Mouse (Mus musculus) megakaryocyte, embryonic 14.5 days (primary cell): ENCODE data around the gene Ranbp3l. TPM values are rescaled to one million over a fixed set of nuclear protein-coding genes. Genes with fewer than 3 reads are reported as not detected.

Source experiments
- H3K27me3 ChIP-seq: replicated peaks from 2 replicates; pipeline ENCODE3; 2012; ENCODE audit warnings: inconsistent platforms
- H3K36me3 ChIP-seq: replicated peaks from 2 replicates; pipeline ENCODE3; 2012; ENCODE audit warnings: low read length, inconsistent platforms, mixed read lengths
- H3K4me1 ChIP-seq: 2 replicates; pipeline ENCODE4 v1.6.1; 2012; ENCODE audit warnings: inconsistent platforms
- H3K4me3 ChIP-seq: replicated peaks from 2 replicates; pipeline ENCODE3; 2012; ENCODE audit warnings: moderate library complexity, mild to moderate bottlenecking, inconsistent platforms
- H3K9me3 ChIP-seq: 2 replicates; pipeline ENCODE4 v1.6.1; 2012; ENCODE audit warnings: inconsistent platforms
- FLI1 ChIP-seq: IDR thresholded peaks from 2 replicates; pipeline ENCODE4 v1.6.1; 2012; ENCODE audit warnings: low read length, inconsistent platforms, mixed read lengths
- GATA1 ChIP-seq: IDR thresholded peaks from 3 replicates; pipeline ENCODE4 v1.6.1; 2012; ENCODE audit warnings: mixed read lengths, low read length, inconsistent platforms, borderline replicate concordance
- polyA plus RNA-seq: library from polyadenylated mRNA; stranded (reverse); fragments of >175 nt; gene quantifications from 2 replicates; pipeline ENCODE4 v1.2.3, GENCODE M21; 2012; ENCODE audit warnings: low replicate concordance; ENCODE audit not compliant: insufficient read depth

Gene Ranbp3l
- polyA plus RNA-seq, 1 experiment, result not detected

DNA sequence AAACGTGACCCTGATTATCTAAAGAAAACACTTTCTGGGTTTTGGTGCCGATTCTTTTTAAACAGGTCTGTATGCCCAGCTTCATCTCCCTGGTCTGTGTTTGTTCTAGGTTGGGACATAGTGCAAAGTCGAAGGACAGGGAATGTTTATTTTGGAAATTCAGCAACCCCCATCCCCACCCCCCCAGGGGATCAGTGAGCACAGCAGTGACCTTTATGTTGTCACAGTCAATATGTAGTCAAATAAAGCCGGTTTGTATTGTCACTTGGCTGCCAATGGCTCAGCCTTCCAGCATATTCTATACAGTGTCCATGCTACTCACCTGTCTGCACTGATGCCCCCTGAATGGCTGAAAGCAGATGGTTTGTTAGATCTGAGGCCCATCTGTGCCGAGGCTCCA lies 146.8 kb downstream of the Ranbp3l start:
- Histone ChIP-seq H3K27me3 (no peaks in the 10 kb centered on the region), H3K4me1 (peaks cover 3% of the 10 kb centered on the region; the same call in 1 of the 2 replicates)
- TF ChIP-seq FLI1, result no peak
- TF ChIP-seq GATA1, result no peak

More for the DNA sequence above, 146.8 kb downstream of the Ranbp3l start:
- Histone ChIP-seq H3K4me3 (no peak overlapping the region), H3K9me3 (no peaks in the 10 kb centered on the region), H3K36me3 (peaks cover 94% of the 10 kb centered on the region)

Other genes with a start within 250 kb of the Ranbp3l start
- gene Nadk2, start 103.3 kb downstream of the Ranbp3l start, polyA plus RNA-seq, result 3.7 and 8.6 TPM in 2 replicates
- gene Lmbrd2, start 172.6 kb downstream of the Ranbp3l start, polyA plus RNA-seq, result 0.44 TPM in 1 of 2 replicates, not detected in the other
- 1.2 TPM in 1 of 2 replicates, not detected in the other for gene Skp2, start 187.5 kb downstream of the Ranbp3l start, polyA plus RNA-seq